In the genomic region with DNA sequence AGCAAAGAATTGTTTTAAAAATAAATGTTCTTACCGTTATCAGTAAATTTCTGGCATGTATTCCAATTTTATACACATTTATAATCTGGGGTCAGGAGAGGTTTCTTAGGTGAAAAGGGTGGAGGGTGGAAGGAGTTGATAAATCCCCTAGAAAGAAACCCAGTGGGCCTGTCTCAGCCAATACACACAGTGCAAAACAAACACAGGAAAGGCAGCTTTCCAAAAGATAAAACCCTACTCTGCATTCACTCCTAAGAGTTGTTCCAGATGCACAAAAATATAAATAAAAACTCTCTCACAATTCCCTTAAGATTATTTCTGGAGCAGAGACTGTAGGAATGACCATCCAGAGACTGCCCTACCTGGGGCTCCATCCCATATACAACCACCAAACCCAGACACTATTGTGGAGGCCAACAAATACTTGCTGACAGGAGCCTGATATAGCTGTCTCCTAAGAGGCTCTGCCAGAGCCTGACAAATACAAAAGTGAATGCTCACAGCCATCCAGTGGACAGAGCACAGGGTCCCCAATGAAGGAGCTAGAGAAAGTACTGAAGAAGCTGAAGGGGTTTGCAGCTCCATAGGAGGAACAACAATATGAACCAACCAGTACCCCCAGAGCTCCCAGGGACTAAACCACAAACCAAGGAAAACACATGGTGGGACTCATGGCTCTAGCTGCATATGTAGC, we compare ENCODE assay signal across 7 mouse cellular contexts. TPM values are rescaled to one million over a fixed set of nuclear protein-coding genes. Genes with fewer than 3 reads are reported as not detected.
DNase-seq lines count a peak whose midpoint lies in the region; ATAC-seq lines count a peak whose summit lies in the region.
"Not testable (repeated sequence)": the region's sequence is repeated elsewhere in the genome, so short reads cannot be mapped to it uniquely, and the experiment has no call there.

No protein-coding gene starts in this region.

- H3K36me3 ChIP-seq in heart, embryonic 12.5 days; heart, embryonic 14.5 days (ENCODE audit: control insufficient read depth, insufficient read depth, low read length); heart, embryonic 16.5 days (ENCODE audit: control insufficient read depth, insufficient read depth): not testable (repeated sequence)

- not testable (repeated sequence) for H3K4me3 ChIP-seq in brown adipose tissue, adult 24 weeks (ENCODE audit: insufficient read depth, low read depth, low read length); heart, embryonic 12.5 days; heart, embryonic 14.5 days (ENCODE audit: control insufficient read depth in 1 of 2, insufficient read depth in 1 of 2, low read depth in 1 of 2, low read length in 2 of 2); heart, embryonic 16.5 days (ENCODE audit: low read length)

- not testable (repeated sequence) for H3K27me3 ChIP-seq in heart, embryonic 12.5 days (replicated peaks); heart, embryonic 14.5 days (ENCODE audit: control insufficient read depth, insufficient read depth, low read length); heart, embryonic 16.5 days (ENCODE audit: control insufficient read depth, insufficient read depth, low read length)

- 76% methylated on average over 1 of the region's 1 CpGs for WGBS in heart, embryonic 12.5 days
- WGBS in heart, embryonic 14.5 days: 66% methylated on average over 1 of the region's 1 CpGs
- WGBS in heart, embryonic 16.5 days: 61% methylated on average over 1 of the region's 1 CpGs

- H3K4me1 ChIP-seq in brown adipose tissue, adult 24 weeks (ENCODE audit: control insufficient read depth, insufficient read depth, insufficient read length, low read length); heart, embryonic 12.5 days (replicated peaks); heart, embryonic 14.5 days (ENCODE audit: control insufficient read depth in 2 of 2, insufficient read depth in 2 of 2, low read length in 2 of 2); heart, embryonic 16.5 days (ENCODE audit: control insufficient read depth, insufficient read depth, low read length): not testable (repeated sequence)

- peak; percentile 66 for ATAC-seq in heart, embryonic 12.5 days (ENCODE audit: insufficient number of reproducible peaks, low FRiP score)
- ATAC-seq in heart, embryonic 14.5 days (ENCODE audit: insufficient number of reproducible peaks, insufficient read depth, low FRiP score, low read depth): peak; percentile 59; the same call in 1 of the 2 replicates
- ATAC-seq in heart, embryonic 16.5 days (replicated peaks; ENCODE audit: extremely low read depth, insufficient read depth, low FRiP score): peak; percentile 37; the same call in 1 of the 2 replicates

- not testable (repeated sequence) for H3K4me2 ChIP-seq in heart, embryonic 12.5 days; heart, embryonic 14.5 days (ENCODE audit: low read length); heart, embryonic 16.5 days (ENCODE audit: low read depth, low read length)

- 0 out of 2 replicates have a peak overlapping the region, but pooled peaks have one; percentile 8 for H3K27ac ChIP-seq in brown adipose tissue, adult 24 weeks (replicated peaks; ENCODE audit: low read depth, low read length)
- H3K27ac ChIP-seq in heart, embryonic 12.5 days (ENCODE audit: poor library complexity, severe bottlenecking): peak overlapping the region; percentile 32; the same call in 1 of the 2 replicates
- not testable (repeated sequence) for H3K27ac ChIP-seq in heart, embryonic 14.5 days (replicated peaks in 1 of 2; ENCODE audit: control insufficient read depth in 1 of 2, insufficient read depth in 1 of 2, low read depth in 2 of 2, low read length in 2 of 2); heart, embryonic 16.5 days (ENCODE audit: low read length)

- not testable (repeated sequence) for H3K9ac ChIP-seq in heart, embryonic 12.5 days; heart, embryonic 14.5 days (ENCODE audit: low read length); heart, embryonic 16.5 days (ENCODE audit: low read length)

- peak; percentile 50 to 67 for DNase-seq in heart, adult 18-20 months
- DNase-seq in heart, adult 8-10 months (ENCODE audit: low spot score): peak; percentile 55
- DNase-seq in heart, postnatal 10 days: peak; percentile 24 to 30

- intact Hi-C loops in heart, postnatal 10 days (cut with DNase I): not testable (repeated sequence)

- H3K9me3 ChIP-seq in heart, embryonic 12.5 days (replicated peaks); heart, embryonic 14.5 days (ENCODE audit: control insufficient read depth, low read length); heart, embryonic 16.5 days (replicated peaks; ENCODE audit: control insufficient read depth, low read length): not testable (repeated sequence)

RNA-seq across cellular contexts. Expression of gene Fbxo22, which starts 36.5 kb away (rescaled TPM):
- polyA plus RNA-seq in brown adipose tissue, adult 24 weeks (2012; ENCODE audit: insufficient read depth, insufficient read length, missing spikeins): 19.0 and 21.6 TPM in 2 replicates
- 10 to 100 TPM; 33.1 to 35.2 TPM for total RNA-seq in heart, adult 18-20 months (2021)
- 10 to 100 TPM; 31.0 to 34.3 (median 33.3) TPM for total RNA-seq in heart, adult 8-10 months (2022)
- 67.2 and 70.9 TPM in 2 replicates for polyA plus RNA-seq in heart, embryonic 12.5 days (2016; fragmentation: Nextera tagmentation; extraction: Ambion mirVana)
- 59.2 and 62.4 TPM in 2 replicates for polyA plus RNA-seq in heart, embryonic 14.5 days (2014; fragmentation: Nextera tagmentation; extraction: Ambion mirVana)
- polyA plus RNA-seq in heart, embryonic 16.5 days (2015; fragmentation: Nextera tagmentation; extraction: Ambion mirVana): 55.3 and 56.7 TPM in 2 replicates
- total RNA-seq in heart, postnatal 10 days (2021): 10 to 100 TPM; 29.4 to 35.3 TPM
